Mouse (Mus musculus) MEL (cell line): Measurements from ENCODE around the gene Rpl36-ps4. TPM values are rescaled to one million over a fixed set of nuclear protein-coding genes. Genes with fewer than 3 reads are reported as not detected.

Source experiments
- DNase-seq: peaks from one replicate; pipeline ENCODE4 v3.0.0; 2011; ENCODE audit warnings: low read depth, low spot score
- H3K27ac ChIP-seq: 2 replicates; pipeline ENCODE4 v1.5.1; 2012; ENCODE audit warnings: low read depth, mild to moderate bottlenecking, control low read depth, low read length, moderate library complexity; ENCODE audit not compliant: control insufficient read depth
- H3K27me3 ChIP-seq, 2 experiments: fragments of 150-350 bp in 1 of 2; sonication (generic) in 1 of 2; 2 replicates each; pipeline ENCODE4 v1.6.1; 2012; ENCODE audit warnings: low read length in 2 of 2, mild to moderate bottlenecking in 2 of 2, improper control_type of control experiment in 1 of 2, moderate library complexity in 1 of 2; ENCODE audit not compliant: insufficient read depth in 2 of 2, control insufficient read depth in 1 of 2
- H3K36me3 ChIP-seq, 2 experiments: 2 replicates each; pipeline ENCODE4 v1.6.1; 2012 to 2014; ENCODE audit warnings: low read length in 2 of 2, improper control_type of control experiment in 1 of 2, inconsistent platforms in 1 of 2, mild to moderate bottlenecking in 1 of 2; ENCODE audit not compliant: insufficient read depth in 2 of 2, control insufficient read depth in 1 of 2
- H3K4me1 ChIP-seq, 2 experiments: fragments of 150-350 bp in 1 of 2; sonication (generic) in 1 of 2; 2 replicates each; pipeline ENCODE4 v1.6.1; 2012; ENCODE audit warnings: low read length in 2 of 2, improper control_type of control experiment in 1 of 2, mild to moderate bottlenecking in 1 of 2; ENCODE audit not compliant: insufficient read depth in 2 of 2, control insufficient read depth in 1 of 2
- H3K4me3 ChIP-seq, 2 experiments: fragments of 150-350 bp in 1 of 2; sonication (generic) in 1 of 2; 2 replicates each; pipeline ENCODE4 v1.5.1; 2012; ENCODE audit warnings: low read depth in 2 of 2, low read length in 2 of 2, mild to moderate bottlenecking in 2 of 2, moderate library complexity in 2 of 2, control low read depth in 1 of 2, improper control_type of control experiment in 1 of 2; ENCODE audit not compliant: control insufficient read depth in 1 of 2, insufficient read depth in 1 of 2
- H3K79me2 ChIP-seq: 2 replicates; pipeline ENCODE4 v1.6.1; 2012; ENCODE audit warnings: mild to moderate bottlenecking, low read length, moderate library complexity; ENCODE audit not compliant: control insufficient read depth, poor library complexity, insufficient read depth
- H3K9ac ChIP-seq: 2 replicates; pipeline ENCODE4 v1.6.1; 2012; ENCODE audit warnings: low read depth, mild to moderate bottlenecking, control low read depth, low read length, moderate library complexity; ENCODE audit not compliant: control insufficient read depth, poor library complexity, severe bottlenecking
- H3K9me3 ChIP-seq: fragments of 150-350 bp; sonication (generic); replicated peaks from 2 replicates; pipeline ENCODE4 v1.6.1; 2012; ENCODE audit warnings: mild to moderate bottlenecking, low read length, improper control_type of control experiment, moderate library complexity; ENCODE audit not compliant: insufficient read depth
- BHLHE40 ChIP-seq: IDR thresholded peaks from 2 replicates; pipeline ENCODE4 v1.6.1; 2012; ENCODE audit warnings: low read depth, mild to moderate bottlenecking, inconsistent platforms, low read length, improper control_type of control experiment, borderline replicate concordance
- CHD2 ChIP-seq: IDR thresholded peaks from 2 replicates; pipeline ENCODE4 v1.6.1; 2011; ENCODE audit warnings: low read length, improper control_type of control experiment
- CTCF ChIP-seq, 3 experiments: IDR thresholded peaks in 2 of 3; conservative IDR thresholded peaks in 1 of 3; 2 replicates each; pipeline ENCODE4 v1.5.1; 2011 to 2012; ENCODE audit warnings: low read length in 3 of 3, low read depth in 2 of 3, mild to moderate bottlenecking in 2 of 3, improper control_type of control experiment in 1 of 3, inconsistent platforms in 1 of 3, mixed read lengths in 1 of 3, moderate library complexity in 1 of 3; ENCODE audit not compliant: control insufficient read depth in 1 of 3, insufficient read depth in 1 of 3, poor library complexity in 1 of 3, severe bottlenecking in 1 of 3
- E2F4 ChIP-seq: IDR thresholded peaks from 2 replicates; pipeline ENCODE4 v1.6.1; 2011; ENCODE audit warnings: low read depth, low read length, improper control_type of control experiment, borderline replicate concordance
- ELF1 ChIP-seq: IDR thresholded peaks from 2 replicates; pipeline ENCODE4 v1.6.1; 2014; ENCODE audit warnings: low read depth, mild to moderate bottlenecking, inconsistent platforms, low read length, improper control_type of control experiment, moderate library complexity
- EP300 ChIP-seq, 2 experiments: IDR thresholded peaks; 2 replicates each; pipeline ENCODE4 v1.6.1; 2011; ENCODE audit warnings: improper control_type of control experiment in 2 of 2, low read length in 2 of 2, low read depth in 1 of 2, mild to moderate bottlenecking in 1 of 2
- ETS1 ChIP-seq: IDR thresholded peaks from 2 replicates; pipeline ENCODE4 v1.6.1; 2012; ENCODE audit warnings: low read depth, mild to moderate bottlenecking, inconsistent platforms, low read length, improper control_type of control experiment, moderate library complexity
- GATA1 ChIP-seq: IDR thresholded peaks from 2 replicates; pipeline ENCODE4 v1.6.1; 2011; ENCODE audit warnings: low read depth, low read length, improper control_type of control experiment
- HCFC1 ChIP-seq: IDR thresholded peaks from 2 replicates; pipeline ENCODE4 v1.6.1; 2012; ENCODE audit warnings: low read depth, mild to moderate bottlenecking, inconsistent platforms, low read length, improper control_type of control experiment, moderate library complexity
- KAT2A ChIP-seq: conservative IDR thresholded peaks from 2 replicates; pipeline ENCODE4 v1.6.1; 2012; ENCODE audit warnings: low read depth, low read length, improper control_type of control experiment, inconsistent platforms
- MAFK ChIP-seq: IDR thresholded peaks from 2 replicates; pipeline ENCODE4 v1.6.1; 2011; ENCODE audit warnings: low read depth, mild to moderate bottlenecking, low read length, improper control_type of control experiment, borderline replicate concordance
- MAX ChIP-seq: IDR thresholded peaks from 2 replicates; pipeline ENCODE4 v1.6.1; 2011; ENCODE audit warnings: low read length, improper control_type of control experiment
- MEF2A ChIP-seq: IDR thresholded peaks from 2 replicates; pipeline ENCODE4 v1.6.1; 2014; ENCODE audit warnings: low read depth, mild to moderate bottlenecking, inconsistent platforms, low read length, improper control_type of control experiment; ENCODE audit not compliant: poor library complexity, insufficient replicate concordance, severe bottlenecking; ENCODE audit errors: extremely low read depth
- MXI1 ChIP-seq: IDR thresholded peaks from 2 replicates; pipeline ENCODE4 v1.6.1; 2011; ENCODE audit warnings: mild to moderate bottlenecking, low read depth, low read length, improper control_type of control experiment
- MYC ChIP-seq: IDR thresholded peaks from 2 replicates; pipeline ENCODE4 v1.6.1; 2011; ENCODE audit warnings: low read depth, mild to moderate bottlenecking, low read length, improper control_type of control experiment, moderate library complexity
- POLR2A ChIP-seq, 2 experiments: IDR thresholded peaks; 2 replicates each; pipeline ENCODE4 v1.6.1; 2011 to 2012; ENCODE audit warnings: low read length in 2 of 2, mild to moderate bottlenecking in 2 of 2, control low read depth in 1 of 2, improper control_type of control experiment in 1 of 2, low read depth in 1 of 2, moderate library complexity in 1 of 2; ENCODE audit not compliant: control insufficient read depth in 1 of 2, insufficient read depth in 1 of 2, poor library complexity in 1 of 2
- POLR2AphosphoS5 ChIP-seq: IDR thresholded peaks from 2 replicates; pipeline ENCODE4 v1.6.1; 2012; ENCODE audit warnings: low read depth, borderline replicate concordance, mild to moderate bottlenecking, inconsistent platforms, low read length, moderate library complexity, mixed read lengths
- RAD21 ChIP-seq: IDR thresholded peaks from 2 replicates; pipeline ENCODE4 v1.6.1; 2011; ENCODE audit warnings: mild to moderate bottlenecking, low read depth, low read length, improper control_type of control experiment
- SIN3A ChIP-seq: IDR thresholded peaks from 2 replicates; pipeline ENCODE4 v1.6.1; 2012; ENCODE audit warnings: low read length, improper control_type of control experiment, inconsistent platforms
- SMC3 ChIP-seq: IDR thresholded peaks from 2 replicates; pipeline ENCODE4 v1.6.1; 2011; ENCODE audit warnings: low read depth, low read length, improper control_type of control experiment
- TAL1 ChIP-seq: IDR thresholded peaks from 2 replicates; pipeline ENCODE4 v1.6.1; 2012; ENCODE audit warnings: mild to moderate bottlenecking, inconsistent platforms, low read length, moderate library complexity, mixed read lengths
- TBP ChIP-seq: IDR thresholded peaks from 2 replicates; pipeline ENCODE4 v1.8.0; 2011; ENCODE audit warnings: low read depth, low read length, improper control_type of control experiment
- TCF12 ChIP-seq: IDR thresholded peaks from 2 replicates; pipeline ENCODE4 v1.6.1; 2014; ENCODE audit warnings: low read depth, mild to moderate bottlenecking, inconsistent platforms, low read length, improper control_type of control experiment, moderate library complexity
- UBTF ChIP-seq: IDR thresholded peaks from 2 replicates; pipeline ENCODE4 v1.6.1; 2012; ENCODE audit warnings: low read depth, mild to moderate bottlenecking, inconsistent platforms, low read length, improper control_type of control experiment, moderate library complexity, borderline replicate concordance; ENCODE audit not compliant: insufficient read depth
- USF2 ChIP-seq, 2 experiments: IDR thresholded peaks; 2 replicates each; pipeline ENCODE4 v1.6.1; 2011 to 2012; ENCODE audit warnings: improper control_type of control experiment in 2 of 2, low read length in 2 of 2, borderline replicate concordance in 1 of 2, inconsistent platforms in 1 of 2, low read depth in 1 of 2, mild to moderate bottlenecking in 1 of 2; ENCODE audit not compliant: insufficient read depth in 1 of 2
- ZC3H11A ChIP-seq: IDR thresholded peaks from 2 replicates; pipeline ENCODE4 v1.6.1; 2012; ENCODE audit warnings: low read depth, mild to moderate bottlenecking, inconsistent platforms, low read length, improper control_type of control experiment
- ZKSCAN1 ChIP-seq: IDR thresholded peaks from 2 replicates; pipeline ENCODE4 v1.6.1; 2012; ENCODE audit warnings: low read depth, mild to moderate bottlenecking, inconsistent platforms, low read length, improper control_type of control experiment, moderate library complexity
- ZNF384 ChIP-seq: IDR thresholded peaks from 2 replicates; pipeline ENCODE4 v1.6.1; 2012; ENCODE audit warnings: low read depth, mild to moderate bottlenecking, inconsistent platforms, low read length, improper control_type of control experiment
- polyA plus RNA-seq, 2 experiments: library from polyadenylated mRNA; stranded (reverse) in 1 of 2; unstranded in 1 of 2; fragments of >175 nt in 1 of 2; fragments of >200 nt in 1 of 2; gene quantifications; 2 replicates each; pipeline versions ENCODE4 v1.2.1 to v1.2.4; 2012; ENCODE audit warnings: low replicate concordance in 2 of 2, low read depth in 1 of 2; ENCODE audit not compliant: insufficient read length in 2 of 2, insufficient read depth in 1 of 2, missing spikeins in 1 of 2
- total RNA-seq: library from RNA; depleted of rRNA; stranded (reverse); fragments of 300-350 nt; gene quantifications from 2 replicates; pipeline ENCODE4 v1.2.3, GENCODE M21; 2012

Gene Rpl36-ps4
- total and polyA plus RNA-seq, 3 experiments = not detected

DNA sequence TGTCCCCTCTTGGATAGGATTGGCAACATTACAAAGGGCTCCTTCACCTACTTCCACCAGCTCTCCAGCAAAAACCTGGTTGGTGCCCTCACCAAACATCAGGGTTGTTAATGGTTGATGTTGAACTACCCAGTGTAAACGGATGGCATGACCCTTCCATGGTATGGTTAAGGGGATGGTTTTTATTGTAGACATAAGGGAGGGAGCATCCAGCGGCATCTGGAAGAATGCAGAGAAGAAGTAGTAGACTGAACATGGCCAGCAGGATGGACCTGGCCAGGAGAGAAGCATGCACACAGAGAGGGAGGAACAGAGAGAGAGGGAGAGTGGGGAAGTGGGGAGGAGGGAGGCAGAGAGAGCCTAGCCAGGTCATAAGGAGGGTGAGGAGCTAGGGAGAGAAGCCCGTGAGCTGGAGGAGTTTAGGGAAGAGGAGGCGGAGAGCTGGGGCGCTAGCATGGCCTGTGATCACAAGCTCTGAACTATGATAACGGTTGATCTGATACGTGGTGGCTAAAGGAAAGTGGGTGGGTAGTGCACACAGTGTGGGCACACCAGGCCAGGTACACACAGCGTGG is 45.3 kb upstream of the Rpl36-ps4 start:
- Histone ChIP-seq H3K36me3 (no peaks in the 10 kb centered on the region), H3K79me2 (no peaks in the 10 kb centered on the region), H3K4me3 (peak overlapping the region; percentile 17 to 53; a peak in 3 of 4 replicates), H3K4me1 (no peaks in the 10 kb centered on the region), H3K9ac (no peak overlapping the region), H3K27ac (no peak overlapping the region), H3K9me3 (no peaks in the 10 kb centered on the region), H3K27me3 (no peaks in the 10 kb centered on the region)
- no peak for DNase-seq
- TF ChIP-seq MEF2A = no peak
- no peak for TF ChIP-seq GATA1
- TF ChIP-seq USF2 (IDR thresholded peaks at IDR 0.05; ENCODE audit: borderline replicate concordance in 1 of 2, insufficient read depth in 1 of 2, low read depth in 1 of 2, low read length in 2 of 2) = no peak
- TF ChIP-seq CHD2 = no peak
- TF ChIP-seq SMC3 = no peak
- no peak for TF ChIP-seq HCFC1
- no peak for TF ChIP-seq POLR2A (IDR thresholded peaks at IDR 0.05; ENCODE audit: control insufficient read depth in 1 of 2, insufficient read depth in 1 of 2, low read depth in 1 of 2, low read length in 2 of 2, poor library complexity in 1 of 2)
- no peak for TF ChIP-seq ZC3H11A
- no peak for TF ChIP-seq ZNF384
- no peak for TF ChIP-seq KAT2A
- TF ChIP-seq TCF12 = no peak
- no peak for TF ChIP-seq ELF1
- no peak for TF ChIP-seq E2F4
- TF ChIP-seq BHLHE40 = no peak
- no peak for TF ChIP-seq UBTF
- no peak for TF ChIP-seq MAFK
- TF ChIP-seq, all 39 proteins: peak for 0

DNA sequence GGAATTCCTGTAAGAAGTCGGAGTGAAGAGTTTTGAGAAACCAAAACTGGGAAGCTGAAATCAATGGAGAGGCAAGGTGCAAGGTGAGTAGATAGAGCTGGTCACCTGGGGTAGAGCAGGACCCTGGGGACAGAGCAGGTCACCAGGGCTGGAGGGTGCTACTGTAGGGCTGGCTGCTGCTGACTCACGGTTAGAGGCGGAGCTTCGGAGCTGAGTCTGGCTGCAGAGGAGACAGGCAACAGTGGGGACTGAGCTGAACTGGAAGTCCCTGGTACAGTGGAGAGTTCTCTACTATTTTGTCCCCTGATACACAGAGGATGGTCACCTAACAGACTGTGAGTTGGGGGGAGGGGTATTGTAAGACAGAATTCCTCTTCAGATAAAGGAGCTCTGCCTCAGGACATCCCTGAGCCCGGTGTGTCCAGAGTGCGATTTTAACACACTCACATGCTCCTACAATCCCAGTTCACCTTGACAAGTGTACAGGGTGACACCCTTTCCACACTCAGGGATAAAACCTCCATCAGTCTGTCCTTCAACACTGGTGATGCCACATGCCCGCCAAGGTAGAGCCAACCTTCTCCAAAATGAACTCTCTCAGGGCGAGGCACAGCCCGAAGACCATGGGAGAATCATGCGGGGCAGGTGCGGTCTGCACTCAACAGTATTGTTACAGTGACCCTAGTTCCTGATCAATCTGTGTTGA is 44.3 kb upstream of the Rpl36-ps4 start:
- Histone ChIP-seq H3K27ac (no peak overlapping the region), H3K4me1 (no peaks in the 10 kb centered on the region), H3K79me2 (no peaks in the 10 kb centered on the region), H3K4me3 (peak overlapping the region; percentile 17 to 53), H3K36me3 (no peaks in the 10 kb centered on the region), H3K9me3 (no peaks in the 10 kb centered on the region), H3K9ac (no peak overlapping the region), H3K27me3 (no peaks in the 10 kb centered on the region)
- no peak for TF ChIP-seq CTCF (IDR thresholded peaks at IDR 0.05 in 2 of 3, conservative IDR thresholded peaks at IDR 0.05 in 1 of 3; ENCODE audit: control insufficient read depth in 1 of 3, insufficient read depth in 1 of 3, low read depth in 2 of 3, low read length in 3 of 3, poor library complexity in 1 of 3, severe bottlenecking in 1 of 3)
- no peak for TF ChIP-seq MXI1
- TF ChIP-seq USF2 (IDR thresholded peaks at IDR 0.05; ENCODE audit: borderline replicate concordance in 1 of 2, insufficient read depth in 1 of 2, low read depth in 1 of 2, low read length in 2 of 2) = no peak
- no peak for TF ChIP-seq TBP
- TF ChIP-seq SMC3 = no peak
- TF ChIP-seq ZKSCAN1 = no peak
- TF ChIP-seq POLR2AphosphoS5 = no peak
- no peak for TF ChIP-seq ETS1
- no peak for TF ChIP-seq TAL1
- no peak for TF ChIP-seq HCFC1
- TF ChIP-seq RAD21 = no peak
- no peak for TF ChIP-seq MAX
- no peak for TF ChIP-seq EP300 (IDR thresholded peaks at IDR 0.05; ENCODE audit: low read depth in 1 of 2, low read length in 2 of 2)
- no peak for TF ChIP-seq MYC
- TF ChIP-seq SIN3A = no peak
- TF ChIP-seq ZNF384 = no peak
- DNase-seq = peak; percentile 54
